Mouse (Mus musculus): ENCODE measurements around the gene Snx29.

Gene Snx29

DNA sequence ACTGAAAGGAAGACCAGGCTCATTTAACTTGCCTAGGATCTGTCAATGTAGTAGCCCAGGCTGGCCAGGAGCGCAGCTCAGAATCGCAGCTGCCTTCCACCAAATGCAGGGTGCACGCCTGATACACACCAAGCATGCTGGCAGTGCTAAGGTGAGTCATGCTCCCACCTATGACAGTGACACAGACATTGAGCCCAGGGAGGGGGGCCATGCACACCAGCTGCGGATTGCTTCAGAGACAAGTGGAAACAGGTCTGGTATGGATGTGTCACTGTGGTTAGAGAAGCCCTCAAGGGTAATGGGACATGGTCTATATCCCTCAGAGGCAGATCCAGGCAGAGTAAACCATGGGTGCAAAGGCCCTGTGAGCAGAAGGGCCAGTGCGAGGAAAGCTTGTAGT lies 425.2 kb downstream of the Snx29 start:
- no peak for ATAC-seq (ENCODE audit: insufficient number of reproducible peaks, low FRiP score, low TSS enrichment)

DNA sequence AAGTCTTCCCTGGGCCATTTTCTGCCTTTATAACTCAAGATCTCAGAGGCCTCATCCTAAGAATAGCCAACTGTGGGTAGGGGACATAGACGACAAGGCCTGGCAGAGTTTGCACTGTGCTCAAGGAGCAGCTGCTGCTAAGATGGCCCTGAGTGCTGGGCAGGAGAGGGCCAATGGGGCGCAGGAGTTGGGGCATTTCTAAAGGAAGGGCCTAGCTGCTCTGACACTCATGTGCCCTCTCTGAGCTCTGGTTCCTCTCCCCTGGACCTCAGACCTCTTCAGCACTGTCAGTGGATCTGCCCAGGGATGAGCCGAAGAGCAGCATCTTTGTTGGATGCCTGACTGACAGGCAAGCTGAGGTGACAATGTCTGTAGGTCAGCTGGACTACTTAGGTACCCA lies 426.4 kb downstream of the Snx29 start:
- ATAC-seq (ENCODE audit: insufficient number of reproducible peaks, low FRiP score, low TSS enrichment) = no peak

DNA sequence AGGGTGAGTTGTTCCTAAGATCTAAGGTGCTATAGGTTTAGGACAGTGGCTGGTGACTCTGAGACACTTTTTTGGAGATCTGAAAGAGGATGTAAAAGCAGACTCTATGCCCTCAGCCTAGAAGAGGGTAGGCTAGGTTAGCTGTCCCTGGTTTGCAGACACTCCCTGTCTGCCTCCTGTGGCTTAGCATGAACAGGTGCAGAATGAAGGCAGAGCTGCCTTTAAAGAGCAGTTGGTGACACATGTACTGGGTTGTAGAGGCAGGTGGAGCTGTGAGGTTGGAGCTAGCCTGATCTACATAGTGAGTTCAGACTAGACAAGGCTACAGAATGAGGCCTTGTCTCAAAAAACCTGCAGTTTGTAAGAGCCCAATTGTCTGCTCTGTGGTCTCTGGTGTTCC lies 427.9 kb downstream of the Snx29 start:
- no peak for ATAC-seq (ENCODE audit: insufficient number of reproducible peaks, low FRiP score, low TSS enrichment)

DNA sequence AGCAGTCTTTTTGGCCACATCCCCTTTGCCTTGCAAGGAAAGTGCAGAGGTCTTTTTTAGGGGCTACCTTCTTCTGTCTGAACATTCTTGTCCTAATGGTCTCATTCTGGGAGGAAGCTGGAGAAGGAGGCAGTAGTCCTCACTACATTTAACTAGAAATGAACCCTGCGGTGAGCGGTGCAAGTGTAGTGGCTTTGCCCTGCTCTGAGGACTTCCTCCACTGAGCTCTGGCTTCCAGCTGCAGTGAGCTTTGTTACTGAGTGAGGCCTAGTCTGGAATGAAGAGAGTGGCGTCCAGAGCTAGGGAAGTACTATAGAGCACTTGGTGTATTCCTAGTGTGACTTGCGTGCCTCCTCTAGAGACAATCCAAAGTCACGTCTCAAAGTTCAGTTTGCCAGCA lies 429.8 kb downstream of the Snx29 start:
- no peak for ATAC-seq (ENCODE audit: insufficient number of reproducible peaks, low FRiP score, low TSS enrichment)

DNA sequence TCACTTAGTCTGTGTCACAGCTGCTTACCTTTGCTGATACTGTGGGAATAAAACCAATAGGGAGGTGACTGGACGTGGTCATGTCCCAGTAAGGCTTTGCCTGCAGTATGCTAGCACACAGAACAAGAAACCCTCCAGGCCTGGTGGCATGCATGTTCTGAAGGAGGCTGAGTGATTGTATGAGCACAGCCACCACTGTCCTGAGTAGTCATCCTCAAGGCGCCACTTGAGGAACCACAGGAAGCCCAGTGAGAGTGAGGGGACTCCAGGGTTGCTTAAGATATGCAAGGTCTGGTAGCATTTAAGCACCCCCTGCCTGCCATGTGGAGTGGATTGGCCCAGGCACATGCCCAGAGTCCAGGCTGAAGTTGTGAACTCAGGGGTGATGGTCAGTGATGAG lies 430.8 kb downstream of the Snx29 start:
- no peak for ATAC-seq (ENCODE audit: insufficient number of reproducible peaks, low FRiP score, low TSS enrichment)

DNA sequence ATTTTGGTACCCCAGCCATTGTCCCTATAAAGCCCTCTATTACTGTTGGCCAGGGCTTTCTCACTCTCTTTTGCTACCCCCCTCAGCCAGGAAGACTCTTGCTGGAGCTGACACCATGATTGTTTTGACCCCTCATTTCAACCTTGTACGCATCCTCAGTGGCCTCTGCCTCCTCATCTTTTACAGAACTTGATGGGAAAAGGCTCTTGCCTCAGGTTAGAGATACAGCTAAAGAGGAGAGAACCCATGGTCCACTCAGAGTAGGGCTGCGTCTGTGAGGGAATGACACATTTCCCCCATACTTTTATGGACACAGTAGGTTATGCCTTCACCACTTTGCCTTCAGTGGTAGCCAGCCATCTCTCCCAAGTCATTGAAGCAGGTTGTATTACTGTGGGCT lies 431.4 kb downstream of the Snx29 start:
- ATAC-seq (ENCODE audit: insufficient number of reproducible peaks, low FRiP score, low TSS enrichment) = no peak

DNA sequence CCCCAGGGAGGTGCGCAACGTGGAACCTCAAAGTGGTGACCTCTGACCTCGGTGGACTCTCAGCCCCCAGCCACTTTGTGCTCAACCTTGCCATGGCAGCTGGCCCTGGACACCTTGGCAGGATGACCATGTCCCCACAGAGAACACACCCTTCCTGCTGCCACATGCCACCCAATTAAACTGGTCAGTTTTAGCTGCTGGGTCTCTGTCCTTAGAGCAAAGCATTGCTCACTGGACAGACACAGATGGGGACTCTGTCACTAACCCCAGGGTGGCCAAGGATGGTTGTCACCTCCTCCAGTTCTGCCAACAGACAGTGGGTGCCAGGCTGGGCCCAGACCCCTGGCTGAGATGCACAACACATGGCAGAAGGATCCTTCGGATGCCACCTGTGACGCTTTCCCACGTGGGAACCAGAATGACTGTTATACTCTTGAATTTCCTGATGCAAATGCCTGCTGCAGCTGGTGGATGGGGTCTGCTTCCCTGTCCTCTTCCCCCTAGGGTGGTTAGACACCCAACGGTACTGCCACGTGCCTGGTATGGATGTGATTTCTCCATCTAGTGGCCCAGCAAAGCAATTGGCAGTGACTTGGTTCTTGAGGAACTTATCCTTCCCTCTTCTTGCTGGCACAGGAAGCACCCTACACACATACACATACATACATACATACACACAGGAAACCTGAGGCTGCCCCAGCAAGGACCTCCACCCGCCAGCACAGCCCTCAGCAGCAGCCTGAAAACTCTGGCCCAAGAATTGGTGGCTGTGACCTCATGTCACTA lies 432.8 kb downstream of the Snx29 start:
- no peak for ATAC-seq (ENCODE audit: insufficient number of reproducible peaks, low FRiP score, low TSS enrichment)

DNA sequence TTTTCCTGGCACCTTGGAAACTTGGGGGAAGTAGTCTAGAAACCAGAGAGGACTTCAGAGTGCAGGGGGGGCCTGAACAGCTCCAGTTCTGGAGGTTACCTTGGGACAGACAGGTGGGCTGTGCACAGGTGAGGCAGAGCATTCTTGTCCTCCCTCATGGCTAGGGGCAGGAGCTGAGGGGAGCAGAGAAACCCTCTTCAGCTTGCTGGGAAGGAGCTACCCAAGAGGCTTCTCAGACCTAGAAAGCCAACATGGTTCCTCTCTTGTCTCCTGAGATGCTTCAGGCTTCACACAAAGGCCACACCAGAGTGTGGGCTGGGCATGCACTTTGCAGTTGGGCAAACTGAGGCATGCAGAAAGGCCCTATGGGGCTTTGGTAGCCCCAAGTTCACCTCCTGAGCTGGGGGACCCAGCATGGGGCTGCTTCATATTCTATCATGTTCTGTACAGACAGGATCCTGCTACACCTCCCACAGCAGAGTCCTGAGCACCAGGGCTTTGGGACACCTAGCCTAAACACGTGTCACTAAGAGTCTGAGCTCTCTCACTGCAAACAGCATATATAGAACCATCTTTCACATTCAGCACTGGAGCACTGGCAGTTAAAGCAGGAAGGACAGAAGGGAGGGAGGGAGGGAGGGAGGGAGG lies 434.0 kb downstream of the Snx29 start:
- no peak for ATAC-seq (ENCODE audit: insufficient number of reproducible peaks, low FRiP score, low TSS enrichment)

DNA sequence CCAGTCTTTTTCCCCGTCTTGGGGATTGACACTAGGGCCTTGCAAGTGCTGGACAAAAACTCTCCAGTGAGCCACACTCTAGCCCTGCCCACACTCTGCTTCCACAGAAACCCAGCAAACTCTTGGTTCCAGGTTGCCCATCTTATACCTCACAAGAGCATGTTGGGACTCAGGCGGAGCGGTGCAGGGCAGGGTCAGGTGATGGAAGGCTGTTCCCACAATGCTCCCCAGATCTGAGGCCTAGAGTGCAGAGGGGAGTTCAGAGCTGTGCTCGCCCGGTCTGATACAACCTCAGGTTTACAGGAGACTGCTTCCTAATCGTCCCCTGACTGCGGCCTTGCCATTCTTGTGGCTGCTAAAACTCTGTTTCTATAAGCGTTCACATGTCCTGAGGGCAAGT lies 434.8 kb downstream of the Snx29 start:
- ATAC-seq (ENCODE audit: insufficient number of reproducible peaks, low FRiP score, low TSS enrichment) = no peak

DNA sequence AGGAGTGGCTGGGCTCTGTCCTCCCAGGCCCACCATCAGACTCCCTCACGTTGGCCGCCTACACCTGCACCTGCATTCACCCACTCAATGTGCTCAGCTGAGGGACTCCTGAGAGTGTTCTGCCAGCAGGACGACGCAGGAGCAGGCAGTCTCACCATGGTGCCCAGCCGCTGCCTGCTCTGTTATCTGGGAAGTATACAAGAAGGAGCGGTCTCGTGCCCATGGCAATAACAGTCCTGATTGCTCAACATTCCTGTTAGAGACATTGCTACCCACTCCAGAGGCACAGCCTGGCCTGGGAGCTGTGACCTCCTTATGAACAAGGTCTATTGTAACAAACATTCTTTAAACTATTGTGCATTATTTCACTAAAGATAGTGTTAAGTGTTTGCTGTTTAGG lies 435.2 kb downstream of the Snx29 start:
- ATAC-seq (ENCODE audit: insufficient number of reproducible peaks, low FRiP score, low TSS enrichment) = no peak

DNA sequence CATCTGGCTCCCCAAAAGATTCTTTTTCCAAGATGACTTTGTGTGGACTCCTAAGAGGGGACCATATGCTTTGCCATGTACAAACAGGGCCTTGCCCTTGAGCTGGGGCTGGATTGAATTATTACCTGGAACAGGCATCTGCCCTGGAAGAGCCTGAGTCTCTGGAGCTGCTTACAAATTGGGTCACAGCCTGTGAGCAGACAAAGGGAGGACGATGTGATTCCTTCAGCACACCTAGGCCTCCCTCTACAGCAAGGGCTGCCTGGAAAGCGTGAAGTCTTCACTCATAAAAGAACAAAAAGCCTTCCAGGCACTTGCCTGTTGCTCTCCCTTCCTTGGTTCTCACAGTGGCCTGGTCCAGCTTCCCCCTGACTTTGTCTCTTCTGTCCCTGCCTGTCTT lies 449.6 kb downstream of the Snx29 start:
- no peak for ATAC-seq (ENCODE audit: insufficient number of reproducible peaks, low FRiP score, low TSS enrichment)

DNA sequence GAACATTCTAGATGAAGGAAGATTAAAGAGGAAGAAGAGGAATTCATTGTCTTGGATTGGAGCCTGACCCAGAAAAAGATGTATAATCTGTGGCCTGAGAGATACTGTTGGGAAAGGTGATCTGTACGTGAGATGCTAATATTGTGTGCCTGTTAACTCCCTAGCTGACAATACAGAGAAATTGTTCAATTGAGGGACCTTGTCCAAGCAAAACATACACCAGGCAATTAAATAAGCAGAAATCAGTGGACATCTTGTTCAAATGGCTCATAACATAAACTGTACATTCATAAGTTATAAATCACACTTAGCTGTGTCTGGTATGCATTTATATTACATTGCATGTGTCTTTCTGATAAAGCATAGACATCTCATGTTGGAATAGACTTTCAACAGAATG lies 451.6 kb downstream of the Snx29 start:
- ATAC-seq (ENCODE audit: insufficient number of reproducible peaks, low FRiP score, low TSS enrichment) = no peak

DNA sequence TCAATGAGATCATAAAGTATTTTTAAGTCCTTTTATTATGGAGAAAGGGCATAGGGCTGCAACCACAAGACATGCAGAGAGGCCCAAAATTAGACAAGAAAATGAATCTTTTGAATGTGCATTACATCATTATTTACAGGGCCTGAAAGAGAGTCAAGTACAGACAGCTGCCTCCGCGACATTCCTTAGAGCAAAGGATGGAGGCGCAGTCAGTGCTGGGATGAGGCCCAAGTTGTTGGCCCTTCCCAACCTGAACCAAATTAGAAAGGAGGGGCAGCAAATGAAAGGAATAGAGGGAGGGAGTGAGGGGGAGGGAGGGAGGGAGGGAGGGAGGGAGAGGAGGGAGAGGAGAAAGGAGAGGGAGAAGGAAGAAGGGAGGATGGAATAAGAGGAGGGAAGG lies 453.8 kb downstream of the Snx29 start:
- ATAC-seq (ENCODE audit: insufficient number of reproducible peaks, low FRiP score, low TSS enrichment) = no peak

DNA sequence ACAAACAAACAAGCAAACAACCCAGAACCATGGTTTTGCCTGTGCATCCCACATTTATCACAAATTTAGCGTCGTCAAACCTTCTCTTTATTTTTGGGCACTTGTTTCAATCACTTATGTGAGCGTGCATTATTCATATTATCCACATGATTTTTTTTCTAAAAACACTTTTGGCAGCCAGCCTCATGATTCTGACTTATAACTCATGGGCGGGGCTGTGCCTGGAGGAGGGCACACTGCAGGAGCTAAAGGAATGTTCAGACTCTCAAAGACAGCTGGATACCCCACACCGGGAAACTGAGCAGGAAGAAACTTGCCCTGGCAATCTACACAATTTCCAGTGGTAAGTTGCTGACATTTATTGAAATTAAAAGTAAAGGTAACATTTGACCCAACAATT lies 455.5 kb downstream of the Snx29 start:
- no peak for ATAC-seq (ENCODE audit: insufficient number of reproducible peaks, low FRiP score, low TSS enrichment)

DNA sequence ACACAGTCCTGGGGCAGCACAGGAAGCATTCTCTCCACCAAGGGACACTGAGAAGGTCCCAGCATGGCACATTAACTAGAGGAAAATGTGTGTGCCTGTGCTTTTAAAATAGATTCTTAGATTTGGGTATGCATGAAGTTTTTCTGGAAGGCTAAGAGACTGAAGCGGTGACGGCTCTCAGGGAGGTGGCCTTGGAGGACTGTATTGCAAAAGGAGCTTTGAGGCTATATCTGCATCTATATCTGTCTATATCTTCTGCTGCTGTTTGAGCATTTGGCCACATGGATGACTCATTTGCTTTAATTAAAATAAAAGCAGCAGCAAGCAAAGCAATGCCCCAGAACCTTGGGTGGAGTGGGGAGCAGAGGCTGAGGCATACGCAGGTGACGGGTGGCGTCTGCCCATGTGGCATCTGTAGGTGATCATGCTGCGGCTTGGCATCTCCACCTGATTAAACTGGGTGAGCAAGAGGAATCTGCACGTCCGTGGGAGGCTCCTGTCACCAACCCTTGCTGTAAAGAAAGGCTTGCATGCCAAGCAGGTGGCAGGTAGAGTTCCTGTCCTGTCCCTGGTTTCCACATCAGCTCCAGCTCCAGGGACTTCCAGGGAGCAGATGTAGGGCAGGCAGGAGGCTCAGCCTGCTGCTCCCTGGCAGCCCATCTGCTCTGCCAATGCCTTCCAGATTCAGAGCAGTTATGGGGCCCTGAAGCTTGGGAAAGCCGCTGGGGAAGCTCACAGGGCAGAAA lies 456.2 kb downstream of the Snx29 start:
- peak; percentile 51 for ATAC-seq (ENCODE audit: insufficient number of reproducible peaks, low FRiP score, low TSS enrichment)

DNA sequence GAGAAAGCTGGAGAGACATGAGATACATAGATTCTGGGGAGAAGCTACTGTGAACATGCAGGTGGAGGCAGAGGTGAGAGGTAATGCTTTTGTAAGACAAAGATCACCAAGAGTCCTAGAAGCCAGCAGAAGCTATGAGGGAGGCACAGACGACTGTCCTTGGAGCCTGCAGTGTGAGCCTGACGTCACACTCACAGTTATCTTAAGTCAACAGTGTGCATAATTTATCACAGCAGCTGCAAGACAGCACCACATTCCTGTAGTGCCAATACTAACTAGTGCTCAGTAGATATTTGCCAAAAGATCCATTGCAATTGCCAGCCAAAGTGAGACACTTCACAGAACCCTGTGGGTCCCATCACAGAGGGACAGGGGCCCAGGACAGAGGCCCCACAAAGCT lies 459.4 kb downstream of the Snx29 start:
- ATAC-seq (ENCODE audit: insufficient number of reproducible peaks, low FRiP score, low TSS enrichment) = no peak

DNA sequence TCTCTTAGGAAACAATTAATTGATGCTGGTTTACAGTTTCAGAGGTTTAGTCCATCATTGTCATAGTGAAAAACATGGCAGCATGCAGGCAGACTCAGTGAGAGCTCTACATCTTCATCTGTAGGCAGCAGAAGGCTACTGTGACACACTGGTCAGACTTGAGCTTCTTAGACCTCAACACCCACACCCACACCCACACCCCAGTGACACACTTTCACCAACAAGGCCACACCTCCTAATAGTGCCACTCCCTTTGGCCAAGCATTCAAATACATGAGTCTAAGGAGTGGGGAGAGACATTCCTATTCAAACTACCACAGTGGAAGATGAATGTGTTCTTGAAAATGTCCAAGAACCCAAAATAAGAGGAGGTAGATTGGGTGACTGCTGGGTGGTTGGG lies 460.6 kb downstream of the Snx29 start:
- no peak for ATAC-seq (ENCODE audit: insufficient number of reproducible peaks, low FRiP score, low TSS enrichment)

DNA sequence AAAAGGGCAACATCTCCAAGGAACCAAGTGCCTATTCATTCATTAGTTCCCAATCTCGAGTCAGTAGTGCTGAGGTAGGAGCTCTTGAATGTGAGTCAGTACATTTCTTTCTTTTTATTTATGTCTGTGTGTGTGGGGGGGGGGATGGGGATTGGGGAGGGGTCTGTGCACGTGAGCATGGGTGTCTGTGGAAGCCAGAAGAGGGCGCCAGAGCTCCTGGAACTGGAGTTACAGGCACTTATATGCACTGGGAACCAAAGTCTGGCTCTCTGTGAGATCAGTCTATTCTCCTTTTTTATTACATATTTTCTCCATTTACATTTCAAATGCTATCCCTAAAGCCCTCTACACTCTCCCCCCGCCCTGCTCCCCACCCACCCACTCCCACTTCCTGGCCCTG lies 461.6 kb downstream of the Snx29 start:
- no peak for ATAC-seq (ENCODE audit: insufficient number of reproducible peaks, low FRiP score, low TSS enrichment)

DNA sequence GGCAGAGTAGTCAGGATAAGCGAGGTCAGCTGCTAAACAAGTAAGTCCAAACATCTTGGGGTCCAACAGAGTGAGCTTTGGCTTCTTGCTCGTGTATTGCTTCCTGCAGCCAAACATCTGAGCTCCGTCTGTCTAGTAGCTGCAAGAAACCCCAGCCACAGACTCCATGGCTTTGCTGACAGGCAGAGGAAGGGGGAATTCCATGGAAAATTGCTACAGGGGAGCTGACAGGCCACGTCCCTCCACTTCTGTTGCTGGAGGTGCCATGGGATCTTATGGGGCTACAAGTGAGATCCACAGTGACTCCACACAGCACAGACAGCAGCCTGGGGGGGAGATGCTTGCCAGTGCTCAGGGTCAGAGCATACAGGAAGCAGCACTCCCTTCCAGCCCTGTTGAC lies 463.1 kb downstream of the Snx29 start:
- no peak for ATAC-seq (ENCODE audit: insufficient number of reproducible peaks, low FRiP score, low TSS enrichment)

DNA sequence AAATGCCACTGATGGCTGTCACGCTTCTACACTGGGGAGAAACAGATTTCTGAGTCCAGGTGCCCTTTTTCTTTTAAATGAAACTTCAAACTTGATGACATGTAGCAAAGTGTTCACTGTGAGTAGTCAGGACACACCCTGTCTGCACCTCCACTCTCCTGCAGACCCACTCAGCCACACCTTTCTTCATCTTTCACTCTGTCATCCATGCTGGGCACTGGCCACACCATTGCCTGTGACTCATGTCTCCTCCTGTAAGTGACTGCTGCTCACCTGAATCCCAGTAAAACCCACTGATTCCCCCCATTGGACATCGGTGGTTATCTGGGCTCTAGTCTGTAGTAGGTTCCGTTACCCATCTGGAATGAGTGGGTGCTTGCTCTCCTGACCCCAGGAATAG lies 467.8 kb downstream of the Snx29 start:
- ATAC-seq (ENCODE audit: insufficient number of reproducible peaks, low FRiP score, low TSS enrichment) = no peak

DNA sequence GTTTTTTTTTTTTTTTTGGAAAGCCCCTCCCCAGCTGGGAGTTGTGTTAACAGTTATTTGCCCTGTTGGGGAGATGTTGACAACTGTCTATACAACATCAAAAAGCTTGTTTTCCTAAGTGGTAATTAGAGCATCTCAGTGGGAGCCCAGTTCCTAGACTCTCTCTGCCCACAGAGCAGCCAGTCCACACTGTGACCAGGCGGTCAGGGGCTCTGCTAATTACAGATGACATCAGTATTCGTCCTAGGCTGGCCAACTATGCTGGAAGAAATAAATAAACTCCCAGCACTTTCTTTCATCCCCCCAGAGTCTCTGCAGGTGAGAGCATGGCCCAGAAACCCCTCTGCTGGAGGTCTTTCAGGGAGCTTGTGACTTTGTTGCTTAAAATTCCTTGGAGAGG lies 470.7 kb downstream of the Snx29 start:
- no peak for ATAC-seq (ENCODE audit: insufficient number of reproducible peaks, low FRiP score, low TSS enrichment)

DNA sequence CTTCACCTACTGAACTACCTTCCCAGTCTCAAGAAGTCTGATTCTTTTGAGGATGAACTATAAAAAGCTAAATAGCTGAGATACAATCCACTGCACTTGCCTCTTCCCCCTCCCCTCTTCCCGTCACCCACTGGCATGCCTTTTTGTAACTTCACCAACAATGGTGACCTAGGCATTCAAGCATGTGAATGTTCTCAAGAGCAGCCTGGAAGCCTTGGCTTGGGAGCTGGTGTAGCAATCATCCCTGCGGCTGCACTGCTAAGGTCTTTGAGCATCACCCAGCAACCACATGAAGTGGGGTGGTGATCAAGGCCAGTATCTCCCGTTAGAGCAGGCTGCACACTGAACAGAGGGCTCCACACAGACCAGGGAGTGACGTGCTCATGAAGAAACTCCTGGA lies 471.9 kb downstream of the Snx29 start:
- no peak for ATAC-seq (ENCODE audit: insufficient number of reproducible peaks, low FRiP score, low TSS enrichment)
